Mouse (Mus musculus) midbrain, embryonic 13.5 days (tissue): ENCODE results near the gene Ctnna3. TPM values are rescaled to one million over a fixed set of nuclear protein-coding genes. Genes with fewer than 3 reads are reported as not detected.
A peak's percentile ranks its signal among the peaks of the same experiment; 100 is the strongest.
"Not testable (repeated sequence)": the region's sequence is repeated elsewhere in the genome, so short reads cannot be mapped to it uniquely, and the experiment has no call there.

Experiments
- ATAC-seq: fragments of 200-750 bp; cut with Nextera tagmentation; 2 replicates; pipeline ENCODE4 v1.8.0; 2017; ENCODE audit warnings: mild to moderate bottlenecking, moderate TSS enrichment, moderate library complexity
- H3K27ac ChIP-seq: fragments of 300-500 bp; sonication (generic); 2 replicates; pipeline ENCODE4 v1.5.1; 2015; ENCODE audit warnings: inconsistent platforms, mild to moderate bottlenecking, moderate library complexity
- H3K27me3 ChIP-seq: fragments of 300-500 bp; sonication (generic); 2 replicates; pipeline ENCODE4 v1.6.1; 2015; ENCODE audit warnings: mild to moderate bottlenecking, inconsistent platforms
- H3K36me3 ChIP-seq: fragments of 300-500 bp; sonication (generic); 2 replicates; pipeline ENCODE4 v1.6.1; 2015; ENCODE audit warnings: mild to moderate bottlenecking, inconsistent platforms
- H3K4me1 ChIP-seq: fragments of 300-500 bp; sonication (generic); replicated peaks from 2 replicates; pipeline ENCODE4 v1.6.1; 2015; ENCODE audit warnings: inconsistent platforms
- H3K4me2 ChIP-seq: fragments of 300-500 bp; sonication (generic); replicated peaks from 2 replicates; pipeline ENCODE4 v1.6.1; 2015; ENCODE audit warnings: moderate library complexity, mild to moderate bottlenecking, inconsistent platforms
- H3K4me3 ChIP-seq: fragments of 300-500 bp; sonication (generic); replicated peaks from 2 replicates; pipeline ENCODE4 v1.5.1; 2015; ENCODE audit warnings: mild to moderate bottlenecking, inconsistent platforms
- H3K9ac ChIP-seq: fragments of 300-500 bp; sonication (generic); replicated peaks from 2 replicates; pipeline ENCODE4 v1.6.1; 2015; ENCODE audit warnings: mild to moderate bottlenecking, inconsistent platforms
- H3K9me3 ChIP-seq: fragments of 300-500 bp; sonication (generic); 2 replicates; pipeline ENCODE4 v1.6.1; 2016; ENCODE audit warnings: mild to moderate bottlenecking, inconsistent platforms
- WGBS: fragments of 180-500 bp; shearing (Covaris S2); methylation state at CpG from one replicate; pipeline ENCODE4 v1.1.7; 2015; 5-methylcytosine and 5-hydroxymethylcytosine counted together
- polyA plus RNA-seq: library from polyadenylated mRNA; unstranded; fragments of >200 nt; fragmentation: Nextera tagmentation; extraction: Ambion mirVana; gene quantifications from 2 replicates; pipeline ENCODE4 v1.2.1, GENCODE M21; 2015

The Ctnna3 gene
- polyA plus RNA-seq, 1 experiment from 2014 or later = 0.23 TPM

- Histone ChIP-seq H3K4me1 (0 out of 2 replicates have a peak, but pooled peaks cover 2% of the 10 kb centered on the region), H3K36me3 (no peaks in the 10 kb centered on the region), H3K9me3 (no peaks in the 10 kb centered on the region), H3K27ac (no peak overlapping the region), H3K9ac (no peak overlapping the region), H3K4me2 (no peak overlapping the region), H3K4me3 (no peak overlapping the region), H3K27me3 (no peaks in the 10 kb centered on the region)
- peak; percentile 53; the same call in 1 of the 2 replicates for ATAC-seq
- 68% methylated on average over 16 of the region's 16 CpGs for WGBS
Observed at GRCm38 (mm10) chr10:63410162-63410956, 19.5 kb upstream of the Ctnna3 start.

GRCm38 (mm10) chr10:63411674-63412073 is 18.2 kb upstream of the Ctnna3 start:
- not testable (repeated sequence) for H3K4me2 ChIP-seq, H3K9ac ChIP-seq, H3K4me3 ChIP-seq, H3K36me3 ChIP-seq, H3K27ac ChIP-seq, H3K4me1 ChIP-seq, ATAC-seq, H3K27me3 ChIP-seq, H3K9me3 ChIP-seq
- 97% methylated on average over 6 of the region's 7 CpGs for WGBS

GRCm38 (mm10) chr10:63412756-63413155 is 17.1 kb upstream of the Ctnna3 start:
- Histone ChIP-seq H3K27ac (no peak overlapping the region), H3K4me2 (no peak overlapping the region), H3K9me3 (no peaks in the 10 kb centered on the region), H3K9ac (no peak overlapping the region), H3K4me1 (0 out of 2 replicates have a peak, but pooled peaks cover 2% of the 10 kb centered on the region), H3K36me3 (no peaks in the 10 kb centered on the region), H3K27me3 (no peaks in the 10 kb centered on the region), H3K4me3 (no peak overlapping the region)
- ATAC-seq = no peak
- 93% methylated on average over 17 of the region's 17 CpGs for WGBS

- no peak overlapping the region for H3K27ac ChIP-seq
- H3K9me3 ChIP-seq = no peaks in the 10 kb centered on the region
- H3K4me1 ChIP-seq = 0 out of 2 replicates have a peak, but pooled peaks cover under 1% of the 10 kb centered on the region
- no peaks in the 10 kb centered on the region for H3K36me3 ChIP-seq
- H3K4me2 ChIP-seq = no peak overlapping the region
- no peak overlapping the region for H3K9ac ChIP-seq
- H3K4me3 ChIP-seq = no peak overlapping the region
- ATAC-seq = no peak
- 87% methylated on average over 7 of the region's 7 CpGs for WGBS
- H3K27me3 ChIP-seq = no peaks in the 10 kb centered on the region
Observed at GRCm38 (mm10) chr10:63415287-63415686, 14.6 kb upstream of the Ctnna3 start.

GRCm38 (mm10) chr10:63415850-63416249 is 14.0 kb upstream of the Ctnna3 start:
- H3K4me1 ChIP-seq = no peaks in the 10 kb centered on the region
- ATAC-seq = no peak
- H3K27ac ChIP-seq = no peak overlapping the region
- H3K9me3 ChIP-seq = no peaks in the 10 kb centered on the region
- H3K4me2 ChIP-seq = no peak overlapping the region
- H3K4me3 ChIP-seq = no peak overlapping the region
- H3K9ac ChIP-seq = no peak overlapping the region
- H3K36me3 ChIP-seq = no peaks in the 10 kb centered on the region
- no peaks in the 10 kb centered on the region for H3K27me3 ChIP-seq
- 73% methylated on average over 7 of the region's 7 CpGs for WGBS

GRCm38 (mm10) chr10:63417061-63417460 is 12.8 kb upstream of the Ctnna3 start:
- H3K9me3 ChIP-seq = no peaks in the 10 kb centered on the region
- no peaks in the 10 kb centered on the region for H3K36me3 ChIP-seq
- H3K27me3 ChIP-seq = no peaks in the 10 kb centered on the region
- no peak for ATAC-seq
- no peak overlapping the region for H3K9ac ChIP-seq
- H3K4me1 ChIP-seq = no peaks in the 10 kb centered on the region
- no peak overlapping the region for H3K4me3 ChIP-seq
- H3K4me2 ChIP-seq = no peak overlapping the region
- 63% methylated on average over 5 of the region's 5 CpGs for WGBS
- H3K27ac ChIP-seq = no peak overlapping the region

- Histone ChIP-seq H3K9me3 (no peaks in the 10 kb centered on the region), H3K27me3 (no peaks in the 10 kb centered on the region), H3K4me3 (no peak within 1 kb of the TSS), H3K36me3 (no peaks in the 10 kb centered on the region), H3K4me1 (no peaks in the 10 kb centered on the region), H3K9ac (no peak within 1 kb of the TSS), H3K27ac (no peak within 1 kb of the TSS), H3K4me2 (no peak within 1 kb of the TSS)
- WGBS = 89% methylated on average over 18 of the region's 18 CpGs
- no peak for ATAC-seq
Observed at GRCm38 (mm10) chr10:63421739-63422735, 7.9 kb upstream of the Ctnna3 start, which contains the start of gene Gm7075. TSS of gene Gm7075 (minus strand) at chr10:63421789.

GRCm38 (mm10) chr10:63422736-63422992 is 7.2 kb upstream of the Ctnna3 start:
- Histone ChIP-seq H3K27ac (no peak overlapping the region), H3K4me3 (no peak overlapping the region), H3K36me3 (no peaks in the 10 kb centered on the region), H3K9ac (no peak overlapping the region), H3K27me3 (no peaks in the 10 kb centered on the region), H3K9me3 (no peaks in the 10 kb centered on the region), H3K4me1 (no peaks in the 10 kb centered on the region), H3K4me2 (no peak overlapping the region)
- no peak for ATAC-seq
- WGBS = 89% methylated on average over 5 of the region's 5 CpGs

GRCm38 (mm10) chr10:63423591-63424474 is 6.1 kb upstream of the Ctnna3 start:
- no peak overlapping the region for H3K4me3 ChIP-seq
- ATAC-seq = no peak
- no peaks in the 10 kb centered on the region for H3K27me3 ChIP-seq
- H3K9ac ChIP-seq = no peak overlapping the region
- H3K4me2 ChIP-seq = no peak overlapping the region
- H3K9me3 ChIP-seq = no peaks in the 10 kb centered on the region
- H3K36me3 ChIP-seq = no peaks in the 10 kb centered on the region
- H3K27ac ChIP-seq = no peak overlapping the region
- 85% methylated on average over 9 of the region's 9 CpGs for WGBS
- no peaks in the 10 kb centered on the region; the same call in 1 of the 2 replicates for H3K4me1 ChIP-seq

- no peak overlapping the region for H3K4me3 ChIP-seq
- no peak overlapping the region for H3K9ac ChIP-seq
- H3K27me3 ChIP-seq = no peaks in the 10 kb centered on the region
- no peak overlapping the region for H3K4me2 ChIP-seq
- no peaks in the 10 kb centered on the region for H3K36me3 ChIP-seq
- no peaks in the 10 kb centered on the region; the same call in 1 of the 2 replicates for H3K4me1 ChIP-seq
- ATAC-seq = no peak
- no peak overlapping the region for H3K27ac ChIP-seq
- no peaks in the 10 kb centered on the region for H3K9me3 ChIP-seq
Observed at GRCm38 (mm10) chr10:63424475-63424814, 5.5 kb upstream of the Ctnna3 start.

- Histone ChIP-seq H3K9ac (no peak overlapping the region), H3K9me3 (no peaks in the 10 kb centered on the region), H3K4me3 (no peak overlapping the region), H3K27me3 (no peaks in the 10 kb centered on the region), H3K27ac (no peak overlapping the region), H3K4me2 (no peak overlapping the region), H3K36me3 (no peaks in the 10 kb centered on the region), H3K4me1 (no peaks in the 10 kb centered on the region; the same call in 1 of the 2 replicates)
- WGBS = 79% methylated on average over 8 of the region's 8 CpGs
- no peak for ATAC-seq
Observed at GRCm38 (mm10) chr10:63427146-63427545, 2.8 kb upstream of the Ctnna3 start.
